Mouse (Mus musculus): ENCODE results near the gene Tiparp. TPM values are rescaled to one million over a fixed set of nuclear protein-coding genes. Genes with fewer than 3 reads are reported as not detected.

Gene Tiparp
- total RNA-seq, 2 experiments from 2014 or later = 15.9 to 19.1 TPM

GRCm38 (mm10) chr3:65528614-65529470 is 632 bp downstream of the Tiparp start:
- DNase-seq (ENCODE audit: low spot score in 2 of 2) = peak; percentile 40 to 56

- DNase-seq (ENCODE audit: low spot score in 2 of 2) = peak in 1 of 2 experiments; percentile 8
These were observed 1.4 kb downstream of the Tiparp start for GRCm38 (mm10) chr3:65529471-65530215.

GRCm38 (mm10) chr3:65533014-65533413 is 4.8 kb downstream of the Tiparp start:
- DNase-seq (ENCODE audit: low spot score in 2 of 2) = no peak

GRCm38 (mm10) chr3:65533598-65533997 is 5.4 kb downstream of the Tiparp start:
- DNase-seq (ENCODE audit: low spot score in 2 of 2) = no peak

GRCm38 (mm10) chr3:65534488-65534887 is 6.3 kb downstream of the Tiparp start:
- DNase-seq (ENCODE audit: low spot score in 2 of 2) = no peak

GRCm38 (mm10) chr3:65535087-65535761 is 7.0 kb downstream of the Tiparp start:
- no peak for DNase-seq (ENCODE audit: low spot score in 2 of 2)

- DNase-seq (ENCODE audit: low spot score in 2 of 2) = no peak
These were observed 9.1 kb downstream of the Tiparp start for GRCm38 (mm10) chr3:65537288-65537687.

GRCm38 (mm10) chr3:65540906-65541551 is 12.8 kb downstream of the Tiparp start:
- no peak for DNase-seq (ENCODE audit: low spot score in 2 of 2)

GRCm38 (mm10) chr3:65541552-65541935 is 13.3 kb downstream of the Tiparp start:
- no peak for DNase-seq (ENCODE audit: low spot score in 2 of 2)

GRCm38 (mm10) chr3:65549785-65550184 is 21.6 kb downstream of the Tiparp start:
- no peak for DNase-seq (ENCODE audit: low spot score in 2 of 2)

- DNase-seq (ENCODE audit: low spot score in 2 of 2) = no peak
These were observed 22.9 kb downstream of the Tiparp start for GRCm38 (mm10) chr3:65551065-65551464.

- no peak for DNase-seq (ENCODE audit: low spot score in 2 of 2)
These were observed 26.4 kb downstream of the Tiparp start for GRCm38 (mm10) chr3:65554633-65555032.

- DNase-seq (ENCODE audit: low spot score in 2 of 2) = peak in 1 of 2 experiments; percentile 6
These were observed 30.5 kb downstream of the Tiparp start for GRCm38 (mm10) chr3:65558679-65559078.

GRCm38 (mm10) chr3:65562212-65562611 is 34.0 kb downstream of the Tiparp start:
- DNase-seq (ENCODE audit: low spot score in 2 of 2) = no peak

- DNase-seq (ENCODE audit: low spot score in 2 of 2) = no peak
These were observed 34.5 kb downstream of the Tiparp start for GRCm38 (mm10) chr3:65562694-65563093.

- no peak for DNase-seq (ENCODE audit: low spot score in 2 of 2)
These were observed 35.9 kb downstream of the Tiparp start for GRCm38 (mm10) chr3:65563926-65564624.

GRCm38 (mm10) chr3:65565632-65566300 is 37.6 kb downstream of the Tiparp start:
- DNase-seq (ENCODE audit: low spot score in 2 of 2) = no peak

- DNase-seq (ENCODE audit: low spot score in 2 of 2) = no peak
These were observed 41.7 kb downstream of the Tiparp start for GRCm38 (mm10) chr3:65569941-65570340.

GRCm38 (mm10) chr3:65573516-65573915 is 45.3 kb downstream of the Tiparp start:
- DNase-seq (ENCODE audit: low spot score in 2 of 2) = no peak

- DNase-seq (ENCODE audit: low spot score in 2 of 2) = no peak
These were observed 49.4 kb downstream of the Tiparp start for GRCm38 (mm10) chr3:65577602-65578001.

Data from left cerebral cortex, adult 18-20 months (tissue).